Mouse (Mus musculus) hindbrain, embryonic 16.5 days (tissue): ENCODE measurements around the gene Nr2f6. TPM values are rescaled to one million over a fixed set of nuclear protein-coding genes. Genes with fewer than 3 reads are reported as not detected.

Experiments
- ATAC-seq: fragments of 200-750 bp; cut with Nextera tagmentation; 2 replicates; pipeline ENCODE4 v1.8.0; 2017; ENCODE audit warnings: moderate TSS enrichment, moderate library complexity
- H3K27ac ChIP-seq: fragments of 300-500 bp; sonication (generic); 2 replicates; pipeline ENCODE4 v1.5.1; 2014; ENCODE audit warnings: low read depth, mild to moderate bottlenecking, control low read depth, low read length, moderate library complexity
- H3K27me3 ChIP-seq: fragments of 300-500 bp; sonication (generic); replicated peaks from 2 replicates; pipeline ENCODE4 v1.6.1; 2014; ENCODE audit warnings: low read length; ENCODE audit not compliant: control insufficient read depth, insufficient read depth
- H3K36me3 ChIP-seq: fragments of 300-500 bp; sonication (generic); 2 replicates; pipeline ENCODE4 v1.6.1; 2014; ENCODE audit warnings: mild to moderate bottlenecking, low read length, moderate library complexity, mixed read lengths; ENCODE audit not compliant: control insufficient read depth, insufficient read depth
- H3K4me1 ChIP-seq: fragments of 300-500 bp; sonication (generic); 2 replicates; pipeline ENCODE4 v1.6.1; 2014; ENCODE audit warnings: low read depth, low read length; ENCODE audit not compliant: control insufficient read depth, insufficient read depth
- H3K4me2 ChIP-seq: fragments of 300-500 bp; sonication (generic); 2 replicates; pipeline ENCODE4 v1.6.1; 2014; ENCODE audit warnings: mild to moderate bottlenecking, low read length, control low read depth, moderate library complexity
- H3K4me3 ChIP-seq: fragments of 300-500 bp; sonication (generic); 2 replicates; pipeline ENCODE4 v1.5.1; 2014; ENCODE audit warnings: mild to moderate bottlenecking, low read length, control low read depth, moderate library complexity
- H3K9ac ChIP-seq: fragments of 300-500 bp; sonication (generic); 2 replicates; pipeline ENCODE4 v1.6.1; 2014; ENCODE audit warnings: low read depth, mild to moderate bottlenecking, control low read depth, low read length, moderate library complexity
- H3K9me3 ChIP-seq: fragments of 300-500 bp; sonication (generic); 2 replicates; pipeline ENCODE4 v1.6.1; 2014; ENCODE audit warnings: mild to moderate bottlenecking, low read length, moderate library complexity; ENCODE audit not compliant: control insufficient read depth
- WGBS: fragments of 180-500 bp; shearing (Covaris S2); extraction: QIAGEN DNeasy Blood & Tissue Kit; methylation state at CpG from one replicate; pipeline ENCODE4 v1.1.7; 2014; 5-methylcytosine and 5-hydroxymethylcytosine counted together
- polyA plus RNA-seq: library from polyadenylated mRNA; unstranded; fragments of >200 nt; fragmentation: Nextera tagmentation; extraction: Ambion mirVana; gene quantifications from 2 replicates; pipeline ENCODE4 v1.2.1, GENCODE M21; 2015

Nr2f6 gene
- polyA plus RNA-seq, 1 experiment from 2014 or later, result 20.7 TPM

DNA sequence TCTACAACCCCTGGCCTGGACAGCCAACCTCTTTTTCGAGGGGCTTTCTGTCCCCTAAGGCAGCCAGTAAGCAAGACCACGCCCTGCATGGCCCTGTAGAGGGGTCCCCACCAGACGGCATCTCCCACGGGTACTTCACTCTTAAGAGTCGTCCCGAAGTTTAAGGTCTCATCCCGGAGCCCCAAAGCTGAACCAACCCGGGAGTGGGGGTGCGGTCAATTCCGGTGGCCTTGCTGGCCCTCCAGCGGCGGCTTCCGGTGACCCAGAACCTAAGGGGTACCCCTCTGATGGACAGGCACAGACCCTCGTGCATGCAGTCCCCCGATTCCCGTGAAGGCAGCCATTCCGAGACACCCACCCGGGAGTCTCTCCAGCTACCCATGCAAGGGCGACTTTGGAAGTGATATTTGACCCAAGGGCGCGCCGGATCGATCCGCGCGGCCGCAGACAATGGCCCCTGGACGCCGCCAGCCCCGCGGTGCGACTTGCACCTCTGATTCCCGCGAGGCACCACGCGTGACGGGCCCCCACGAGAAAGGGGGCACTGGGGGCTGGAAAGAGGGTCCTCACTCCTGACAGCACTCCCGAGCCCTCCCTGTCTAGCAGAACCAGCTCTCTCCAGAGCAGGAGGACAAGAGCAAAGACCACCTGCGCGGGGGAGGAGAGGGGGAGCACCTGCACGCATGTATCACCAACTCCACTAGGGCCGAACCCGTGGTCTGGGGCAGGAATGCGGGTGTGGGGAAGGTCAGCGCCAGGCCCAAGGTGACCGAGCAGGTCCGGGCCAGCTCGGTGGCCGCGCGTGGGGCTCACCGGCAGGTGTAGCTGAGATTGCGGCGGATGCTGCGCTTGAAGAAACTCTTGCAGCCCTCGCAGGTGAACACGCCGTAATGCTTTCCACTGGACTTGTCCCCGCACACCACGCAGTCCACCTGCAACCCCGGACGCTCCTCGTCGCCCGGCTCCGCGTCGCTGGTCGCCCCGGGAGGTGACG, 1.3 kb downstream of the Nr2f6 start:
- H3K27ac ChIP-seq, result no peak overlapping the region
- peak overlapping the region; percentile 83 for H3K4me3 ChIP-seq
- peak overlapping the region; percentile 100 for H3K4me2 ChIP-seq
- H3K9ac ChIP-seq, result peak overlapping the region; percentile 88
- under 1% methylated on average over 71 of the region's 72 CpGs for WGBS
- peaks cover 3% of the 10 kb centered on the region; the same call in 1 of the 2 replicates for H3K36me3 ChIP-seq
- no peaks in the 10 kb centered on the region for H3K9me3 ChIP-seq
- peaks cover 48% of the 10 kb centered on the region for H3K4me1 ChIP-seq
- no peak; the same call in 1 of the 2 replicates for ATAC-seq
- no peaks in the 10 kb centered on the region for H3K27me3 ChIP-seq

DNA sequence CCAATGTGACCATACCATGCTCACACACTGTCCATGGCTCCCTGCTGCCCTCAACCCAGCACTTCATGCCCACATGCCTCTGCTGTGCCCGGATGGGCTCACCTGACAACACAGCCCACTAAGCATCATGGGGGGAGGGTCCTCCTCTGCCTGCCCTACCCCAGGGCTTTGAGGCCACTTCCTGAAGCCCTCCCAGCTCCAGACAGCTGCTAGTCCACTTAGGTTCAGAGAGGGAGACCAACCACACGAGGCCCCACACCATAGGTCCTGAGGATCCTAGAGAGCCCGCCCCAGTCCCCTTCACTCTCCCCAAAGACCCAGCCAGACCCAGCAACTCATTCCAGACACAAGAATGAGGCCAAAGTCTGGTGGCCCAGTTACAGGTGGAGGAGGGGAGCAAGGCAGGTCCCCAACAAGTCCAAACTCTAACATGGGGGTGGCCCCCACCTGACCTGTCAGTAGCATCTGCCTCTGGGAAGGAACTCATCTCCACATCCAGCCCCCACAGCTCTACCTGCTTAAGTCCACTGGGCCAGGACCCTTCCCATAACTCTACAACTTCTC, 2.2 kb downstream of the Nr2f6 start:
- no peaks in the 10 kb centered on the region for H3K27me3 ChIP-seq
- H3K4me3 ChIP-seq, result peak overlapping the region; percentile 83
- no peak for ATAC-seq
- no peak overlapping the region for H3K27ac ChIP-seq
- H3K4me2 ChIP-seq, result peak overlapping the region; percentile 100
- peaks cover 5% of the 10 kb centered on the region; the same call in 1 of the 2 replicates for H3K36me3 ChIP-seq
- WGBS, result 38% methylated on average over 3 of the region's 3 CpGs
- H3K4me1 ChIP-seq, result peaks cover 50% of the 10 kb centered on the region
- H3K9ac ChIP-seq, result peak overlapping the region; percentile 88
- H3K9me3 ChIP-seq, result no peaks in the 10 kb centered on the region

DNA sequence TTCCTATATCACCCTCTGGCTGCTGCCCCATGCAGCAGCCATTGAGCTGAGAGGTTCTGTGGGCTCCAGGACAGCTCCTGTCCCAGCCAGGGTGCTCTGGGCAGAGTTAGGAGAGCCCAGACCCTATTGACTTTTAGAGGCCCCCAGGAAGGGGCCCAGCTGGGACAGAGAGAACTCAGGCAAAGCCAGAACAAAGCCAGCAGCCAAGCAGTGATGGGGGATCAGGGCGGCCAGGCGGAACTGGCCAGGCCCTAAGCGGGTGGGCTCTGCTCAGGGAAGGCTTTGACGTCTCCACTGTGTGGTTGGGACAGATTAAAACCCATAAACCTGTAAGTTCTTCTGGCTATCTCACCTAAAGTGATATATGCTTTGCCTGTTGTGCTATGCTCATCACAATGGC, 2.8 kb downstream of the Nr2f6 start:
- peak overlapping the region; percentile 38; the same call in 1 of the 2 replicates for H3K9ac ChIP-seq
- H3K4me2 ChIP-seq, result peak overlapping the region; percentile 100
- H3K4me1 ChIP-seq, result peaks cover 50% of the 10 kb centered on the region
- no peaks in the 10 kb centered on the region for H3K27me3 ChIP-seq
- peaks cover 9% of the 10 kb centered on the region; the same call in 1 of the 2 replicates for H3K36me3 ChIP-seq
- no peak overlapping the region for H3K27ac ChIP-seq
- ATAC-seq, result no peak
- H3K9me3 ChIP-seq, result no peaks in the 10 kb centered on the region
- WGBS, result 42% methylated on average over 4 of the region's 4 CpGs
- no peak overlapping the region; the same call in 1 of the 2 replicates for H3K4me3 ChIP-seq

DNA sequence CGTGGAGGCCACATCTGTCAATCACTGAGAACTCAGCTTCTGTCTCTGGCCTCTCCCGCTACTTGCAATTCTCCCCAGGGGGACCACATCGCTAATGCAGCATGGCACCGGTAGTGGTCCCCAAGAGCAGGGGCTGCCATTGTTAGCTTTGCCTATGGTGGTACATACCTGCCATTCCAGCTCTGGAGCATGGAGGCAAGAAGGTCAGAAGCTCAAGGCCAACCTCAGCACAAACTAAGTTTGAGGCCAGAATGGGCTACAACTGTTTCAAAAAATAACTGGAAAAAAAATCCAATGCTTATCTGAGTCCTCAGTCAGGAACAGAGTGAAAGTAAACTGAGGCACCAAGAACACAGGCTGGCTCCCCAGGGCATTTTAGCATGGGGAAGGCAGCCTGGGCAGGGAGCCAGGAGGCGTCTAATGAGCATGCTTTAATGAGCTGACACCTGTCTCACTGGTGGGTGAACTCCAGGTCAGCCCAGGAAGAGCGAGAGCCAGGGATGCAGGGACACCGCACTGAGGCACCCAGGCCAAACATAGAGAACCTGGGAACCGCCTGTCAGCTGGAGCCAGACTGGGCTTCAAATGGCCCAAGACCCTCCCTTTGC, 5.2 kb downstream of the Nr2f6 start:
- Histone ChIP-seq H3K9ac (peak overlapping the region; percentile 70), H3K4me1 (peaks cover 43% of the 10 kb centered on the region), H3K4me2 (peak overlapping the region; percentile 63), H3K4me3 (peak overlapping the region; percentile 43), H3K9me3 (no peaks in the 10 kb centered on the region), H3K27ac (peak overlapping the region; percentile 79; the same call in 1 of the 2 replicates), H3K27me3 (no peaks in the 10 kb centered on the region), H3K36me3 (peaks cover 13% of the 10 kb centered on the region; the same call in 1 of the 2 replicates)
- 25% methylated on average over 8 of the region's 8 CpGs for WGBS
- ATAC-seq, result no peak

DNA sequence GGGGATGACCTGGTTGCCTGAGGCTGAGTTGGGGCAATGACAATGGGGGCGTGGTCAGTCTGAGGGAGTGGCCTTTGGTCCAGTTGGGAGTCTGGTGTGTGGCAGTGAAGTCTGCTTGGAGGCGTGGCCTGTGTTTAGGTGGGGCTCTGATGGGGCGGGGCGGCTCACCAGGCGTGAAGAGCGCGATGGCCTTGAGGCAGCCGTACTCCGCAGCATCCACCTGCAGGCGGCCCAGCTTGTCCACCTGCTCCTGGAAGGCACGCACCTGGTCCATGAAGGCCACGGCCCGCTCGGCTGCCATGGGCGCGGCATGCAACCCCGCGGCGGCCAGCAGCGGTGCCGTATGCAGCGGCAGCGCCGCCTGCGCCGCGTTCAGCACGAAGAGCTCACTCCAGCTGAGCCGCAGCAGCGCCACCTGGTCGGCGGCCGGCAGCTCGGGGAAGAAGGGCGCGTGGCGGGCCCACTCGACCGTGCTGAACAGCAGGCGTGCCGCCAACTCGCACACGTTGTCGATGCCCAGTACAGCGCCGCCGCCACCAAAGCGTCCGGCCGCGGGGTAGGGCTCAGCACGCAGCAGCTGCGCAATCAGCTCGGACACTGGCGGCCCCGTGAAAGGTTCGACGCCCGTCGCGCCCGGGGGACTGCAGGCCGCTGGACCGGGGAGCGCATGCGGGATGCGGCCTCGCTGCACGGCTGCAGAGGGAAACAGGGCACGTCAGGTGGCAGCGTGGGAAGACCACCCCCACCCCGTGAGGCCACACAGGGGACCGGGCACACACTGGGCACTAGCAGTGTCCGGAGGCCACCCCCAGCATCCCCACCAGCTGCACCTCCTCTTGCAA, 6.0 kb downstream of the Nr2f6 start:
- H3K4me1 ChIP-seq, result peaks cover 41% of the 10 kb centered on the region
- WGBS, result 5% methylated on average over 49 of the region's 74 CpGs
- peak overlapping the region; percentile 43 for H3K4me3 ChIP-seq
- H3K27me3 ChIP-seq, result no peaks in the 10 kb centered on the region
- peak overlapping the region; percentile 63 for H3K4me2 ChIP-seq
- H3K9ac ChIP-seq, result peak overlapping the region; percentile 70
- no peaks in the 10 kb centered on the region for H3K9me3 ChIP-seq
- ATAC-seq, result peak; percentile 2; the same call in 1 of the 2 replicates
- peaks cover 13% of the 10 kb centered on the region; the same call in 1 of the 2 replicates for H3K36me3 ChIP-seq
- peak overlapping the region; percentile 79 for H3K27ac ChIP-seq

DNA sequence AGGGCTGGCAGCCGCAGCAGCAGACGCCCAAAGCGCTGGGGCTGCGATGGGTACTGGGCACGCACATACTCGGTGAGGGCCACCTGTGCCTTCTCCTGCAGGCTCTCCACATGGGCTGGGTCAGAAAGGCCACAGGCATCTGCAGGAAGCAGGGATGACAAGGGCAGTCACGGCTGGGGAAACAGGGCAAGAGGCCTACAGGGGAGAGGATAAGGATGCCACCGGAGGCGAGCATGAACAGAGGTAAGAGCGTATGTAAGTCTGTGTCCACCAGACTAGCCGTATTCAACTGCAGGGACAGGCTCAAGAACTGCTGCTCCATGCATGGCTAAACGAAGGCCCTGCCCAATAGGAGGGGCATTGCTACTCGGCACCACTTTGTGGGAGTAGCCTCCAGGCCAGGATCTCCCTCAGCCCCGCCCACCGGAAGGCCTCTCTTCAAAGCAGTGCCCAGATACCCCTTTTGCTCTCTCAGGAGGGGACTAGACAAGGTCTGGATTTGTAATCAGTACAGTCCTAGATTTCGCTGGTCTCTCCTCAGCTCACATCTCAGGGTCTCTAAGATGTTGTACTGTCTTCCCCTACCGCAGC, 7.0 kb downstream of the Nr2f6 start:
- H3K4me1 ChIP-seq, result peaks cover 35% of the 10 kb centered on the region
- no peak overlapping the region for H3K4me3 ChIP-seq
- 80% methylated on average over 17 of the region's 17 CpGs for WGBS
- H3K27me3 ChIP-seq, result no peaks in the 10 kb centered on the region
- H3K36me3 ChIP-seq, result peaks cover 14% of the 10 kb centered on the region
- no peak overlapping the region for H3K9ac ChIP-seq
- no peak for ATAC-seq
- no peaks in the 10 kb centered on the region for H3K9me3 ChIP-seq
- H3K4me2 ChIP-seq, result no peak overlapping the region
- no peak overlapping the region for H3K27ac ChIP-seq

DNA sequence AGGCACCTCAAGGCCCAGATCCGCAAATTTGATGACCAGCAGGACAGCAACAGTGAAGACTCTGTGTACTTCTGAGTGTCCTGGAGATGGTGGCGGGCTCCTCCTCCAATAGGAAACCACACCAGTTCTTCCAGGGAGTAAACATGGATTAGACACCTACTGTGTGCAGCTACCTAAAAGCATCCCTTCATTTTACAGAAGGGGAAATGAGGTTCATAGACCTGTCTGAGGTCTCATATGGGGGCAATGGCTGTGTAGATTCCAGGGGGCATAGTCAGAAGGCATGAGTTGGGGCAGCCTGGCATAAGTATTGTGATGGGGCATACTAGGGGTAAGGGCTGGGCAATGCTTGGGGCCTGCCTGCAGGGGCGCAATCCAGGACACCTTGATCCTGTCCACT, 8.8 kb downstream of the Nr2f6 start:
- no peak overlapping the region for H3K4me3 ChIP-seq
- no peak for ATAC-seq
- no peak overlapping the region for H3K9ac ChIP-seq
- H3K4me1 ChIP-seq, result peaks cover 23% of the 10 kb centered on the region
- H3K27ac ChIP-seq, result no peak overlapping the region
- H3K9me3 ChIP-seq, result no peaks in the 10 kb centered on the region
- H3K4me2 ChIP-seq, result no peak overlapping the region
- WGBS, result 97% methylated on average over 3 of the region's 3 CpGs
- H3K36me3 ChIP-seq, result peaks cover 21% of the 10 kb centered on the region
- H3K27me3 ChIP-seq, result no peaks in the 10 kb centered on the region

DNA sequence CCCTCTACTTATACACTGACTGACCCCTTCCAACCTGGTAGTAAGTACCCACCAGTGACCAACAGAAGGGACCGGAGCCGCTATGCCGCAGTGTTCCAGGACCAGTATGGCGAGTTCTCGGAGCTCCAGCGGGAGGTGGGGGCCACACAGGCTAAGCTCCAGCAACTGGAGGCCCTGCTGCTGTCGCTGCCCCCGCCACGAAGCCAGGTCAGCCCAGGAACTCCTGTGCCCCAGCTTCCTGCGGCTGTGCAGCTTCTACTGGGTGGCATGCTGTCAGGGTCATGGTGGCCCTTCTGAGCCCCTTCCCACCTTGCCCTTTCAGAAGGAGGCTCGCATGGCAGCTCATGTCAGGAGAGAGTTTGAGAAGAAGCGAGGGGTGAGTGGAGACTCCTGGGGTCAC, 9.3 kb downstream of the Nr2f6 start:
- ATAC-seq, result no peak
- H3K9ac ChIP-seq, result no peak overlapping the region

More for the DNA sequence above, 9.3 kb downstream of the Nr2f6 start:
- Histone ChIP-seq H3K4me2 (no peak overlapping the region), H3K9me3 (no peaks in the 10 kb centered on the region), H3K27ac (no peak overlapping the region), H3K36me3 (peaks cover 19% of the 10 kb centered on the region), H3K4me1 (peaks cover 27% of the 10 kb centered on the region), H3K27me3 (no peaks in the 10 kb centered on the region), H3K4me3 (no peak overlapping the region)
- 87% methylated on average over 12 of the region's 12 CpGs for WGBS
